Mouse (Mus musculus) thymus, postnatal 10 days (tissue): Measurements from ENCODE around the gene Tmem56.
A peak's percentile ranks its signal among the peaks of the same experiment; 100 is the strongest.

Experiments
- DNase-seq, 2 experiments: peaks; one replicate each; pipeline ENCODE4 v3.0.0; 2021; ENCODE audit warnings: low spot score in 2 of 2

Tmem56 gene

DNA sequence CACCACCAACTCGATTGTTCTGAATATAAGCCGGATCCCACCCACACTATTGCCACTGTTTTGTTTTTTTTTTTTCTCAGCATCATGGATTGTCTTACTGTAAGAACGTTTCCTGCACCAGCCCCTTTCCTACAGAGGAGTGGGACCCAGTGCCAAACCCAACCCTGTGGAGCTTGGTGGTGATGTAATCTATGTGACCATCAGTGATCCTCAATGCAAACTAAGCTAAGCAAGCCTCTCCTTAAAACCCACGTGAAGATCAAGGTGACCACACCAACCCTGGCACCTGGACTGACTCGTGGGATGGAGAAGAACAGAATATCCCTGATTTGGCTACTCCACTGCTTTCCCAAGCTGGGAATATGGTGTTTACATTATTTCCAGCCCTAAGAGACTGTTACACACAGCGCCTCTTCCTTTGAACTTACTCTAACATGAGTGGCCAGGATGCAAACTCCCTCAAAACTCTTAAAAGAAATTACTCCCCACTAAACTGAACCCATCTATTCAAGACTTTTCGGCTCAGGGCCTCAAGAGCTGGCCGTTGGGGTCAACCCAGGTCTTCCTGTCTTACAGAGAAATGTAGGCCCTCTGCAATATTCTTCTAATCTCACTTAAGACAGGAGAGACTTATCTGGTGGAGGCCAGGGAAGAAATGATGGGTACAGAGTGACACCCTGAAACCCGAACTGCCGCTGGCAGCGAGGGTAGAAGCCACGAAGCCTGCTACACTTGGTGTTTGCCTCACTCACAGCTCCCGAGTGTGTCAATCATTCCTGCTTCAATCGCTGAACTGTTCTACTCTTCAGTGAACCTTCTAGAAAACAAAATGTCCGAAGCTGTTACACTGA lies 113.6 kb downstream of the Tmem56 start:
- DNase-seq, result no peak

DNA sequence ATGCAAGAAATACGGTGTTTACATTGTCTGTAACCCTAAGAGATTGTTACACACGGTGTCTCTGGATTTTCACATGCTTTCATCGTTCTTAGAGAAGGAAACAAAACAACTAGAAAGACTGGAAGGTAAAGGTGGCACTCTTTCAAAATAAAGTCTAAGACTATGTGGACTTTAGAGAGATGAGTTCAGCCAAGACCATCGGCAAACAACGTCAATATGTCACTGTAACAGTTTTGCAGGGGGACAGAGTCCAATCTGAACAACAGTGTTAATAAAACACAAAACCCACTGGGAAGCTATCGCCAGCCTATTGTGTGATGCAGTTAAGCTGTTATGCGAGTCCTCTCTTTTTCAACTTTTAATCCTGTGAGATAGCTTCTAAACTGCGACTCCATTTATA lies 114.3 kb downstream of the Tmem56 start:
- no peak for DNase-seq

DNA sequence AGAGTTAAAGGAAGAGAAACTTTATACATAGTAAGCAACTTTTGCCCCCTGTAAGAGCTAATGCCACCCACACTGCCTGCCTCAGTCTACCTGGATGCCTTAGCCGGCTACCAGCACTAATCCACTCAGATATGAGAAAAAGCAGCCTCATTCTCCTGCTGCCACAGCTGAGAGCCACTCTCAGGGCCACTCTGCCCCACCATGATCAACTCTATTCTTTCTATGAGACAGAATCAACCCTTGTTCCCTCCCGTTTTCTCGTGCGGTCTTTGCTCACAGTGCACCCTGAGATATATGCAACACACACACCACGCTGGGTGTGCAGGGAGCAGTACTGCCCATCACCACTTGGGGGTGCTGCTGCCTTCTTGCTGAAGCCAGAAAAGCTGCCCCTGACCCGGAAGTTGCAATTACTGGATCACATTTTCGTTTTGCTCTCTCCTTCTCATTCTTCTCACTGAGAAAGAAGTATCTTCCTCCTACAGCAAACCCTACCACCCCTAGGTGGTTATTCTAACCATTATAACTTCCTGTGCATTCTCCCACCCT lies 119.6 kb downstream of the Tmem56 start:
- DNase-seq, result peak; percentile 77 to 91

DNA sequence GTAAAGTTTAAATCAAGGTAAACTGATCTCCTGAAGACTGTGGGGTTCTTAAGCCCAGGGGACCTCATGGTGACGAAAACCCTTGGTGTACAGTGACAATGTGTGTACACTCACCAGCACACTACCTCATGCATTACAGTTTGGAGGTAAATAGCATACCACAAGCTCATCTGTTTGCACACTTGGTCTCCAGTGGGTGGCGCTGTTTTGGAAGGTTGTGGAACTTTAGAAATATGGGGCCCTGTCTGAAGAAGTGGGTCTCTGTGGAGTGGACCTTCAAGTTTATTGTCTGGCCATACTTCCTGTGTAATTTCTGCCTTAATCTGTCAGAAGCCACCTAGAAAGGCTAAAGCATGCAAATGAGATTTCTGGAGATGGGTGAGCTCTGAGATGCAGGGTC lies 121.2 kb downstream of the Tmem56 start:
- DNase-seq, result peak in 1 of 2 experiments; percentile 48

DNA sequence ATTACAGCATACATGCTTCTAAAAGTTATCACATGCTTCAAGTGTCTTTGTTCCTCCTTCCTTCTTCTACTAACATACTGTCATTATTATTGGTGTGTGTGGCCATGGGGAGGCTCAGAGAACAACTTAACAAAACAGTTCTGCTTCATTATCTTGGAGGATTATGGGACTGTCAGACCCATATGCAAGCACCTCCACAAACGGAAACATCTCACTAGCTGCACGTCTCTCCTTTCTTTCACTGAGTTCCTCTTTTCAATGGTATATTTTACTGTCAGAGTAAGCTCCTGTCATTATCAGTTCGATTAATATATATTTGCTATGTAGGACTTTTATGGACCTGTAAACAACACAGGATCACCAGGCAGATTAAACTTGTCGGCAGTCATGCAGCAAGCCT lies 122.5 kb downstream of the Tmem56 start:
- no peak for DNase-seq

DNA sequence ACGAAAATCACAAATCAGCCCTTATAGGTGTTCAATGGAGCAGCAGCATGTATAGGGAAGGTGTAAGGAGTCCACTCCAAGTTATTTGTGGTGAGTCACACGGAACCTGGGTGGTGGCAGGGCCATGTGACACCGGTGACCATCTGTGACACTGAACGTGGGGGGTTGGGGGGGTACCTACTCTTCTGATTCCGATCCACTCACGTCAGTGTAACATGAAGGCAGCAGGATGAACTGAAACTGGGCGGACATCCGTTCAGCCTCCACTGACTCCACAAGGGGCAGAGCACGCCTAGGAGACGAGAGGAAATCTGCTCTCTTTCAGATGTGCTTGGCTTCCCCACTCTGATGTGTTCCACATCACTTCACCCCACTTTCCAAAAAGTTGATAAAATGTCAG lies 123.3 kb downstream of the Tmem56 start:
- DNase-seq, result no peak

DNA sequence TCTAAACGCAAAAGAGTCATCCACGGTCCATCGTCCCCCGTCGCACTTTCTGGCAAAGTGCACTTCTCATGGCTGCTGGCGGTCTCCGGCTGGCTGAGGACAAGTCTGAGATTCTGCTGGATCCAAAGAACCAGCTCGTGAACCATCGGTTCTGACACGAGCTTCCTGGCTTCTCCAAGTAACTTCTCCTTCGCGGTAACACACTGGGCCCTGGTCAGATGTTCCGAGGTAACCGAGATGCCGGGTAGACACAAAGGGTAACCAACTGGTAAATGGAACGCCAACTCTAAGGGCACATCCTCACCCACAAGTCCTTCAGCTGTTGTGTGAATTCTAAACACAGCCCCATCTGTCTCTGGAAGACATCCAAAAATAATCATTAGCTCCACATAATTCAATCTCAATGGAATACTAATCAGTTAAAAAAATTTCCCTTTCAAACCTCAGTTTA lies 124.0 kb downstream of the Tmem56 start:
- DNase-seq, result no peak

DNA sequence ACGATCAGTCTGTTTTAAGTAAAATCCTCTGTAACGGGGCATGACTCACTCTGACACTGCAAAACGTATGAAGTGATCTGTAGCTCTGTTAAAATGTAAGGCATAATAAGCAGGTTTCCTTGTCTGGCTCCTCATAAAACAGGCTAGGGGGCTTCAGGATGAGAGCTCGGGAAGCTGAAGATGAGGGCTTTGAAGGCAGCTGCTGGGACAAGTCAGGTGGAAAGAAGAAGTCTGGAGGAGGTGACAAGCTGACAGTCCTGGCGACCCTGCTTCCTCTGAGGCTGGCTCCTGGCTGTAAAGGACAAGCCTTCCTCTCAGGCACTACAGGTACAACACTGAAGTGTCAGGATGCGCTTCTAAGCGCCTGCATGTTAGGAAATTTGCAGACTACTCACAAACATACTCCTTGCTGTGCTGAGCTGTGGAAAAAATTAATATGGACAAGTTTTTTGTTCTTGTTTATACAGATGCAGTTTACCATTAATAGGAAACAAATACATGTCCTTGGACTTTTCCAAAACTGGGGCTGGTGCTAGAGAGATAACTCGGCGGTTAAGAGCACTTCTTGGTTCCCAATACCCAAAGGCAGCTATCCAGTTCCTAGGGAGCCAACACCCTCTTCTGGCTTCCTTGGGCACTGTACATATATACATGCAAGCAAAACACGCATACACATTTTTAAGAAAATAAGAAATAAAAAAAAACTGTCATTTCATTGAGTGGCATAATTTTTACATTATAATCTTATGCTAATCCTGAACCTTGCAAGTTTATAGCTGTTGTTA lies 125.2 kb downstream of the Tmem56 start:
- no peak for DNase-seq

DNA sequence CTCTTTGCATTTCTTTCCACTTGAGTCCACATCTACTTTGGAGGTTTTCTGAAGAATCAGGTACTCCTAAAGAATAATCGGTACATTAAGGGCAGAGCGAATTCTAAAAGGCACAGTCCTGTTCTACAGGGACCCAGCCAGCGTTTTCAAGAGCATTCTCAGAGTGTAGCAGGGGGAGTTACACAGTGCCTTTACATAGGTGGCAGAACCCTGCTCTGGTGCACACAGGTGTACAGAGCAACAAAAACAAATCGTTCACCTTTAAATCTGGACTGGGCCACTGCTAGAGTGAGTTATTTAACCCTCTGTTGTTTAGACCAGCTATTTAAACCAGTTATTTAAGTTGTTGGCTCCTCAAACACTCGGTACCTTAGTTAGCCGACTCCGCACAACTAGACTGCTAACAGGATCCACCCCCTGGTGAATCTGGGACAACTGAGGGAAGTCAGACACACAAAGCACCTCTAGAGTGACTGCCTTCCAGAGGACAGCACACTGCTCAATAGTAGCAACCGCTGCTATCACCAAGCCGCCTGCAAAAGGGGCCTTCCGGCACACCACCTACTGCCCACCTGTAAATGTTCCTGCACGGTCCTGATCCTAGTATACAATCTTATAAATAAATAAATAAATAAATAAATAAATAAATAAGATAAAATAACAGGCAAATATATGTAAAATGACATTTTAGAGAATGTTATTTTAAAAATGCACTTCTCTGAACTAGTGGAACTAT lies 126.3 kb downstream of the Tmem56 start:
- DNase-seq, result no peak

DNA sequence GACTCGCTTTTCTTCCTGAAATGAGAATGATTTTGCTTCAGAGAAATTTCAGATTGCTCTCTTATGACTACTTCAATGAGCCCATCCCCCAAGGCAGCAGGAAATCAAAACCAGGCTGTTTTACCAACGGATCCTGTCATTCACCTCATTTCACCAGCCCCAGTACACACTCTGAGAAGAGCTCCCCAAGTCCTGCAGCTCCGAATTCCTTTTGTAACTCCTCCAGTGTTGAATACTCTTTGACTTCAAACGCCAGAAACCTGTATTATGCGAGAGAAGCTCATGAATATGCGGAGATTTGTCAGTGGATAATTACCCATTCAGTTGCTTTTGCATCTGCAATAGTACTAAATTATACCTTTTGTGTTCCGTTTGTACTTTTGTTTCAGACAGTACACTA lies 126.9 kb downstream of the Tmem56 start:
- no peak for DNase-seq
